Mouse (Mus musculus): Measurements from ENCODE around the gene Tgm1. TPM values are rescaled to one million over a fixed set of nuclear protein-coding genes. Genes with fewer than 3 reads are reported as not detected.
A peak's percentile ranks its signal among the peaks of the same experiment; 100 is the strongest.

Tgm1 gene
- polyA plus RNA-seq, 1 experiment from 2014 or later: 0.27 TPM

GRCm38 (mm10) chr14:55735758-55736157 is 22.0 kb upstream of the Tgm1 start:
- H3K36me3 ChIP-seq: peaks cover 31% of the 10 kb centered on the region
- H3K27ac ChIP-seq (replicated peaks): no peak overlapping the region
- no peak for DNase-seq (ENCODE audit: low spot score)
- no peak overlapping the region for H3K4me3 ChIP-seq
- H3K27me3 ChIP-seq (ENCODE audit: low read depth, poor library complexity, severe bottlenecking): no peaks in the 10 kb centered on the region
- WGBS: 89% methylated on average over 4 of the region's 4 CpGs
- no peaks in the 10 kb centered on the region for H3K9me3 ChIP-seq (replicated peaks)
- H3K4me1 ChIP-seq: no peaks in the 10 kb centered on the region

- no peaks in the 10 kb centered on the region for H3K4me1 ChIP-seq
- no peaks in the 10 kb centered on the region for H3K27me3 ChIP-seq (ENCODE audit: low read depth, poor library complexity, severe bottlenecking)
- H3K27ac ChIP-seq (replicated peaks): no peak overlapping the region
- WGBS: 77% methylated on average over 3 of the region's 3 CpGs
- peaks cover 27% of the 10 kb centered on the region for H3K36me3 ChIP-seq
- DNase-seq (ENCODE audit: low spot score): no peak
- no peak overlapping the region for H3K4me3 ChIP-seq
- no peaks in the 10 kb centered on the region for H3K9me3 ChIP-seq (replicated peaks)
These were observed 21.6 kb upstream of the Tgm1 start for GRCm38 (mm10) chr14:55735334-55735733.

- DNase-seq (ENCODE audit: low spot score): no peak
- WGBS: 76% methylated on average over 7 of the region's 7 CpGs
- no peak overlapping the region for H3K4me3 ChIP-seq
These were observed 21.1 kb upstream of the Tgm1 start for GRCm38 (mm10) chr14:55734869-55735268.

GRCm38 (mm10) chr14:55733889-55734288 is 20.2 kb upstream of the Tgm1 start:
- Histone ChIP-seq H3K27me3 (ENCODE audit: low read depth, poor library complexity, severe bottlenecking) (no peaks in the 10 kb centered on the region), H3K4me3 (no peak overlapping the region), H3K27ac (replicated peaks) (no peak overlapping the region), H3K36me3 (peaks cover 13% of the 10 kb centered on the region), H3K4me1 (no peaks in the 10 kb centered on the region), H3K9me3 (replicated peaks) (no peaks in the 10 kb centered on the region)
- no peak for DNase-seq (ENCODE audit: low spot score)
- WGBS: 82% methylated on average over 10 of the region's 10 CpGs

More at GRCm38 (mm10) chr14:55734869-55735268, 21.1 kb upstream of the Tgm1 start:
- Histone ChIP-seq H3K36me3 (peaks cover 22% of the 10 kb centered on the region), H3K9me3 (replicated peaks) (no peaks in the 10 kb centered on the region), H3K4me1 (no peaks in the 10 kb centered on the region), H3K27me3 (ENCODE audit: low read depth, poor library complexity, severe bottlenecking) (no peaks in the 10 kb centered on the region), H3K27ac (replicated peaks) (no peak overlapping the region)

GRCm38 (mm10) chr14:55730531-55731032 is 16.9 kb upstream of the Tgm1 start:
- no peaks in the 10 kb centered on the region for H3K9me3 ChIP-seq (replicated peaks)
- H3K4me3 ChIP-seq: no peak overlapping the region
- DNase-seq (ENCODE audit: low spot score): no peak
- no peaks in the 10 kb centered on the region for H3K36me3 ChIP-seq
- H3K27me3 ChIP-seq (ENCODE audit: low read depth, poor library complexity, severe bottlenecking): no peaks in the 10 kb centered on the region
- 83% methylated on average over 7 of the region's 7 CpGs for WGBS
- H3K27ac ChIP-seq (replicated peaks): no peak overlapping the region
- no peaks in the 10 kb centered on the region for H3K4me1 ChIP-seq

GRCm38 (mm10) chr14:55730116-55730515 is 16.4 kb upstream of the Tgm1 start:
- 82% methylated on average over 7 of the region's 7 CpGs for WGBS
- no peaks in the 10 kb centered on the region for H3K27me3 ChIP-seq (ENCODE audit: low read depth, poor library complexity, severe bottlenecking)
- no peak overlapping the region for H3K4me3 ChIP-seq
- H3K9me3 ChIP-seq (replicated peaks): no peaks in the 10 kb centered on the region
- no peak overlapping the region for H3K27ac ChIP-seq (replicated peaks)
- 0 out of 2 replicates have a peak, but pooled peaks cover 2% of the 10 kb centered on the region for H3K4me1 ChIP-seq
- H3K36me3 ChIP-seq: no peaks in the 10 kb centered on the region
- no peak for DNase-seq (ENCODE audit: low spot score)

- H3K27me3 ChIP-seq (ENCODE audit: low read depth, poor library complexity, severe bottlenecking): no peaks in the 10 kb centered on the region
- no peak overlapping the region for H3K27ac ChIP-seq (replicated peaks)
- no peak for DNase-seq (ENCODE audit: low spot score)
- 78% methylated on average over 8 of the region's 8 CpGs for WGBS
- H3K4me1 ChIP-seq: 0 out of 2 replicates have a peak, but pooled peaks cover 2% of the 10 kb centered on the region
- H3K36me3 ChIP-seq: no peaks in the 10 kb centered on the region
- H3K4me3 ChIP-seq: no peak overlapping the region
- no peaks in the 10 kb centered on the region for H3K9me3 ChIP-seq (replicated peaks)
These were observed 14.4 kb upstream of the Tgm1 start for GRCm38 (mm10) chr14:55727889-55728685.

- Histone ChIP-seq H3K9me3 (replicated peaks) (no peaks in the 10 kb centered on the region), H3K27ac (replicated peaks) (no peak overlapping the region), H3K27me3 (ENCODE audit: low read depth, poor library complexity, severe bottlenecking) (no peaks in the 10 kb centered on the region), H3K4me3 (no peak overlapping the region), H3K36me3 (no peaks in the 10 kb centered on the region), H3K4me1 (peaks cover 13% of the 10 kb centered on the region)
- no peak for DNase-seq (ENCODE audit: low spot score)
These were observed 12.5 kb upstream of the Tgm1 start for GRCm38 (mm10) chr14:55726261-55726660.

GRCm38 (mm10) chr14:55724411-55724871 is 10.7 kb upstream of the Tgm1 start:
- no peak overlapping the region for H3K4me3 ChIP-seq
- H3K36me3 ChIP-seq: peaks cover 8% of the 10 kb centered on the region
- H3K27me3 ChIP-seq (ENCODE audit: low read depth, poor library complexity, severe bottlenecking): no peaks in the 10 kb centered on the region
- no peaks in the 10 kb centered on the region for H3K9me3 ChIP-seq (replicated peaks)
- WGBS: 78% methylated on average over 8 of the region's 8 CpGs
- H3K4me1 ChIP-seq: peaks cover 20% of the 10 kb centered on the region
- DNase-seq (ENCODE audit: low spot score): no peak
- H3K27ac ChIP-seq (replicated peaks): no peak overlapping the region

- no peak for DNase-seq (ENCODE audit: low spot score)
- Histone ChIP-seq H3K27me3 (ENCODE audit: low read depth, poor library complexity, severe bottlenecking) (no peaks in the 10 kb centered on the region), H3K36me3 (peaks cover 18% of the 10 kb centered on the region), H3K4me1 (peaks cover 20% of the 10 kb centered on the region), H3K4me3 (no peak overlapping the region), H3K27ac (replicated peaks) (no peak overlapping the region), H3K9me3 (replicated peaks) (no peaks in the 10 kb centered on the region)
- WGBS: 95% methylated on average over 7 of the region's 7 CpGs
These were observed 9.7 kb upstream of the Tgm1 start for GRCm38 (mm10) chr14:55723433-55723832.

- no peaks in the 10 kb centered on the region for H3K27me3 ChIP-seq (ENCODE audit: low read depth, poor library complexity, severe bottlenecking)
- DNase-seq (ENCODE audit: low spot score): no peak
- peak overlapping the region; percentile 94 for H3K27ac ChIP-seq (replicated peaks)
- peaks cover 20% of the 10 kb centered on the region for H3K4me1 ChIP-seq
- H3K36me3 ChIP-seq: peaks cover 25% of the 10 kb centered on the region
- no peaks in the 10 kb centered on the region for H3K9me3 ChIP-seq (replicated peaks)
- 53% methylated on average over 8 of the region's 8 CpGs for WGBS
- H3K4me3 ChIP-seq: peak overlapping the region; percentile 90
These were observed 8.8 kb upstream of the Tgm1 start for GRCm38 (mm10) chr14:55722438-55722945.

GRCm38 (mm10) chr14:55721700-55722437 is 8.1 kb upstream of the Tgm1 start, which contains the start of gene Rabggta:
TSS of gene Rabggta (minus strand) at chr14:55722263.
- 1% methylated on average over 50 of the region's 50 CpGs for WGBS
- peak; percentile 91 for DNase-seq (ENCODE audit: low spot score)
- peak within 1 kb of the TSS; percentile 94 for H3K27ac ChIP-seq (replicated peaks)
- H3K4me1 ChIP-seq: peaks cover 20% of the 10 kb centered on the region
- H3K27me3 ChIP-seq (ENCODE audit: low read depth, poor library complexity, severe bottlenecking): no peaks in the 10 kb centered on the region
- peak within 1 kb of the TSS; percentile 90 for H3K4me3 ChIP-seq
- H3K36me3 ChIP-seq: peaks cover 31% of the 10 kb centered on the region
- H3K9me3 ChIP-seq (replicated peaks): no peaks in the 10 kb centered on the region
